Mouse (Mus musculus): ENCODE data around the gene Hist1h4f.

GRCm38 (mm10) chr13:23543965-23544786 is 7.3 kb downstream of the Hist1h4f start, which contains the start of gene Hist1h3f:
- TF ChIP-seq TAL1 (IDR thresholded peaks at IDR 0.05; ENCODE audit: low read length): no peak
- TF ChIP-seq POLR2A (IDR thresholded peaks at IDR 0.05; ENCODE audit: control insufficient read depth in 1 of 2, insufficient read depth in 1 of 2, low read depth in 1 of 2, low read length in 2 of 2, poor library complexity in 1 of 2): peak; percentile 97 to 99
- no peak for TF ChIP-seq POLR2AphosphoS2 (IDR thresholded peaks at IDR 0.05; ENCODE audit: low read length)
- no peak for TF ChIP-seq MAFK (IDR thresholded peaks at IDR 0.05; ENCODE audit: borderline replicate concordance, low read depth, low read length)
- no peak for TF ChIP-seq GATA1 (IDR thresholded peaks at IDR 0.05; ENCODE audit: low read depth, low read length)
- no peak for TF ChIP-seq CHD2 (IDR thresholded peaks at IDR 0.05; ENCODE audit: low read length)
- no peak for TF ChIP-seq CTCF (IDR thresholded peaks at IDR 0.05 in 2 of 3, conservative IDR thresholded peaks at IDR 0.05 in 1 of 3; ENCODE audit: control insufficient read depth in 1 of 3, insufficient read depth in 1 of 3, low read depth in 2 of 3, low read length in 3 of 3, poor library complexity in 1 of 3, severe bottlenecking in 1 of 3)
- no peak for TF ChIP-seq JUND (IDR thresholded peaks at IDR 0.05; ENCODE audit: low read depth, low read length)
- TF ChIP-seq BHLHE40 (IDR thresholded peaks at IDR 0.05; ENCODE audit: borderline replicate concordance, low read depth, low read length): no peak
- TF ChIP-seq TBP (IDR thresholded peaks at IDR 0.05; ENCODE audit: low read depth, low read length): peak; percentile 99
- TF ChIP-seq ETS1 (IDR thresholded peaks at IDR 0.05; ENCODE audit: low read depth, low read length): no peak
- TF ChIP-seq TCF12 (IDR thresholded peaks at IDR 0.05; ENCODE audit: low read depth, low read length): no peak
- TF ChIP-seq ELF1 (IDR thresholded peaks at IDR 0.05; ENCODE audit: low read depth, low read length): no peak

All from MEL (cell line).